Mouse (Mus musculus) urinary bladder, postnatal 14 days (tissue): ENCODE results near the gene Gm13889.
A peak's percentile ranks its signal among the peaks of the same experiment; 100 is the strongest.

ENCODE experiments used
- DNase-seq: peaks from one replicate; pipeline ENCODE4 v3.0.0; 2021; ENCODE audit warnings: low spot score

The Gm13889 gene

DNA sequence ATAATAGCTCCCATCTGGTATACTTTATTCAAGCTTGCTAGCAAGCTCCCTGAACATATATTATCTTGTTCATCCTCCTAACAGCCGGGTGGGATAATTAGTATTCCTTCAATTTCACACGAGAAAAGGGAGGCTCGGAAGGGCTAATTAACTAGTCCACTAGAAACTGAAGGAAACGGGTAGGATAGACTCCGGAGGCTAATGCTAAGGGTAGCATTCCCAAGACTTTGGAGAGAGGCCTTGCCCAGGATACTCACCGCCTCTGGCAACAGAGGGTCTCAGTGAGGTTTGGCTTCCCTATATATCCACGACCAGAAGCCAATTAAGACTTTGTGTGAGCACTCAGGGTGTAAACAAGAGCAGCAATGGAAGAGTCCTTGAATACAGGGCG lies 779 bp upstream of the Gm13889 start:
- DNase-seq = no peak

DNA sequence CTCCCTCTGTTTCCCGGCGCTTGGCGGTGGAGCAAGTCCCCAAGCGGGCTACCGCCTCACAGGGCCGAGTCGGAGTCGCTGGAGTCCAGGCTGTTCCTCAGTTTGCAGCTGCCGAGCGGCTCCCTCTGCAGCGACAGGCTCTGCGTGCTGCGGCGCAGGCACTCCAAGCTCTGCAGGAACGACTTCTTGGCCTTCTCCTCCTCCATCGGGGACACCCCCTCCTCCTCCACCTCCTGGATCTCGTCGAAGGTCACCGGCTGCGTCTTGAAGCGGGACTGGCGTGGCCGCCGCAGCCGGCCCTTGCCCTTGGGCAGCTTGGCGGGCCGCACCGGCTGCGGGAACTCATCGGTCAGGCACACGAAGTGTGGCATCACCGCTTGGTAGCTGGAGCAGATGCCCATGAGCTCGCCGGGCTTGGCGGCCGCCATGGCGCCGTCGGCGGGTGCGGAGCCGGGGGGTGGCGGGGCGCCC lies 635 bp downstream of the Gm13889 start:
- DNase-seq = peak; percentile 47

DNA sequence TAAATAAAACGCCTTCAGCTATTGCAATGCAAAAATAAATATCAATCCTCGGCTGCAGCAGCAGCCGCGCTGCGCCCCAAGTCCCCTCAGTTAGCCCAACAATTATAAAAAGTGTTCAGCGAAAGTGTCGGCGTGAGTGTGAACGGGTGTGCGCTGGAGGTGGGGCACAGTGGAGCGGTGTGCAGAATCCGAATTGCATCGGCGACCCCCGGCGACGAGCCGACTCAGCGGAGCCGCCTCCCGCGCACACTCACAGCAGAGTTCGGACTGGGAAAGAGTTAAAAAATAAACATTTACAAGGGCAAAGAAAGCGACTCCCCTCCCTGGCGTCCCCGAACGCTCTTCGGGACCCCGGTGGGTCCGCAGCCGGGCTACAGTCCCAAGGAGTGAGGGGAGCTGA lies 1.1 kb downstream of the Gm13889 start:
- no peak for DNase-seq

DNA sequence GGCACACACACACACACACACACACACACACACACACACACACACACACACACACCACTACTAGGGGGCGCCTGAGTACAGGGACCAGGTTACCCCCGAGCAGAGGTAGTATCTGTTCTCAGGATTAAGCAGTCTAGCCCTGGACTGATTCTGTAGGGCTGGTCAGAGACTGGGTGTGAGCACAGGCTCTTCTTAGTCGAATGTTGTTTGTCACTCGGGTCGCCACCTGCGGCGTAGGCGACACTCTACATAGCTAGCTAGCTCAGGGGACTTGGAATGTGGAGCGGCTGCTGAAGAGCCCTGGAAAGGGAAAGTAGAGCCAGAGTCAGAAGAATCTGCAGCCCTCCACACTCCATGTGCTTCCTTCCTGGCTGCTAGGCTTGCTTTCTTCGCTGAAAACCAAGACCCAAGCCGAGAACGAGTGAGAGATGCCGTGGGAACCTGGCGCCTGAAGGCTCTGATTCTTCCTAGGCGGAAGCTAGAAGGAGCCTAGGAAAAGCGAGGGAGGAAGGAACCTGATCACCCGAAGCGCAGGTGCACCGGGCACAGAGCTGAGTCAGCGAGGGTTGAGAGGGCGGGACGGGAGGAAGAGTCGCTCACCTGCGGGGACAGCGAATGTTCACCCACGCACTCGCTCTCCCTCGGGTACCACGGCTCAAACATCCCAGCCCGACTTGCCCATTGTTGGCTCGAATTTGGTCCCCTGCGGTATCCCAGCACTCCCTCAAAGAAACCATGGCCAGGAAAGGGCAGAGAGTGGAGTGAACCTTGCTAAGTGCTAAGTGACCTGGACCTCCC lies 2.0 kb downstream of the Gm13889 start:
- no peak for DNase-seq

DNA sequence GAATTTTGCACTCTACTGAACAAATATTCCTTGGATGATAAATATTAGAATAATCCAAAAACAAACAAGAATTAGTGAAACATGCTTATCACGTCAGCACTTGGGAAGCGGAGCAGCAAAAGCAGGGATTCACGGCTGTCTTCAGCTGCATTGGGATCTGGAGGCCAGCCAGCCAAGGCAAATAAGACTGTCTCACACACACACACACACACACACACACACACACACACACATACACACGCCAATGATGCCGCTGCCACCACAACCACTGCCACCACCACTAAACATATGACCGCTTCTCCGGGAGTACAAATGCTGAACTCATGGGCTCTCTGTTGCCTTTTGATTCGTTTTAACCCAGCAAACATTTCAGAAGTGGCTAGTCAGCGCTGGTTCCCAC lies 3.3 kb downstream of the Gm13889 start:
- DNase-seq = no peak

DNA sequence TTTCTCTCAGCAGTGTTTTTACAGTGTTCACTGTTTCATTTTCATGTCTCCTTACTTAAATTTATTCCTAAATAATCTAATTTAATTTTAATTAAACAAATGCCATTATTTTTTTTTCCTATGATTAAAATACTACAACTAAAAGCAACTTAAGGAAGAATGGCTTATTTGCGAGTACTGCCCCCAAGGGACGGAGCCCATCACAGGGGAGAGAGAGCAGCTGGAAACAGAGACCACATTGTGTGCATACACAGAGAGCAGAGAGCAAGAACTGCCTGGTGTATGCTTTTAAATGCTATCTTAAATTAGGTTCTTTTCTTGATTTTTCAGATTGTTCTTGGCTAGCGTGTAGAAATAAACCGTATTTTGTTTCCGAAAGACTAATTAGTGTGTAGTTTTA lies 10.0 kb downstream of the Gm13889 start:
- no peak for DNase-seq

DNA sequence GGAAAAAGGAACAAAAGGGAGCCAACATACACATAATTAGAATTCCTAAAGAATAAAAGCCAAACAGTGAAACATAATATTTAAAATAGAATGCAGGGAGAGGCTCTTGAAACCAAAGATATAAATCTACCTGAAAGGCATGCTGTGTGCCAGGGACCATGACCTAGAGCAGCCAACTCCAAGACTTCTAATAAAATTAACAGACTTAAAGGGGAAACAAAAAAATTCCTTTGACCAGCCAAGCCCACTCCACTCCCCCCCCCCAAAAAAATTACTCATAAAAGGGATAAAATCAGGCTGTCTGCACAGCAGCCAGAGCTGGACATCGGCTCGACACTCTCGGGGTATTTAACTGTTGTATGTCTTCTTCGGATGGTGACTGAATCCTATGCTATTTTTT lies 12.1 kb downstream of the Gm13889 start:
- DNase-seq = no peak

DNA sequence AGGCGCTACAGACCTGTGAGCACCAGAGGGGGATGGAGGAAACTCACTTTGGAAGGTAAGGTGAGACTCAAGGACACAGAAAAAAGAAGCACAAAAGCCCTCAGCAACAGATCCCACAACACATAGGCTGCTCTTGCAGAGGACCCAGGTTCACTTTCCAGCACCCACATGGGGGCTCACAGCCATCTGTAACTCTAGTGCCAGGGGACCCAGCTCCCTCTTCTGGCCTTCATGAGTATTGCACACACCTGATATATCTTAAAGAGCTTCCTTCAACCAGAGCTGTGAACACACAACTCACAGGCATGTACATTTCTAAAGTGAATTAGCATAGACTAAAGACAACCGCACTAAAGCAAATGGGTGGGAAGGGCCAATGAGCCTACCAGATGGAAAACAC lies 12.9 kb downstream of the Gm13889 start:
- no peak for DNase-seq

DNA sequence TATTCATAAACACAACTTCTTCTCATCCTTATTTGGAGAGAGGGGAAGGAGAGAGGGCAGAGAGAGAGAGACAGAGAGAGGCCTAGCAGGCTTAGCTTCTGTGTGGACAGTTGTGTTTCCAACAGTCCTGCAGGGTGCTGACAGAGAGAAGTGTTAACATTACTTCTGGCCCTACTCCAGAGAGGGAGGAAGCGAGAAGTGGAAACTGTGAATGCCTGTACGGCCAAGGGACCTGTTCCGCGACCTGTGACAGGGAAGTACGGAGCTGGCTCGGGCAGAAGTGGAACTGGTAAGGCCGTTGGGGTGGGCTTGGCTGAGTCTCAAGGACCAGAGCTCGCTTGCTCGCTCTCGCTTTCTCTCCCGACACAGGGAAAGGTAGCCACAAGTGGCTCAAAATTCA lies 15.3 kb downstream of the Gm13889 start:
- DNase-seq = peak; percentile 16

DNA sequence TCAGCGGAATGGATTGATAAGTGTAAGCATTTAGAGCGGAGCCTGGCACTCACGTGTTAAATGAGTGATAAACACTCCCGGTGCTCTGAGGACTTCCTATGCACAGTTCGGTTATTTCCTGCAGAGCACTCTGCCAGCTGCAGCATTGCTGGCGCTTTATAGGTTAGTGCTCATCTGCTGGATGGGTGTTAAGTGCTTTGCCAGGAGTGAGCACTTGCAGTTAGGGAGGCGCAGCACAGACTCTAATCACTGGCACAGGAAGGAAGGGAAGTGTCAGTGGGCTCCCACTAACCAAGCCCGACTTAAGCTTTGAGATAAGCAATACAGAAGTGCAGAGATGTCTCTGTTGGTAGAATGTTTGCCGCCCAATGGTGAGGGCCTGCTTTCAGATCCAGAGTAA lies 18.5 kb downstream of the Gm13889 start:
- DNase-seq = no peak

DNA sequence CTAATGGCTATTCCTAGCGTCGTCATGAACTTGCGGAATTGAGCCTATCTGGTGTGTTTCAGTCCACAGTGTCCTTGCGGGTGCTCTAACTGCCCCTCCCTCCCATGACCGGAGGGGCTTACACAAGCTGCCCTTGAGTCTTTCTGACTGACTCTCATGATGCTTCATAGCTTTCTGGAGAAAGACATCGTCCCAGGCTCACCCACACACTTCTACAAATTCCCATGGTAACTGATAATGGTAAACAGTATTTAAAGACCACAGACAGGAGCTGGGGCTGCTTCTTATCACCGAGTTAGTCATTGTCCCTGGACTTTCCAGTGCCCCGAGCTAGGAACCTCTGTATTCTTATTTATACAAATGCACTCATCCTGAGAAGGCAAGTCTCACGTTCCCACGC lies 28.1 kb downstream of the Gm13889 start:
- DNase-seq = no peak

DNA sequence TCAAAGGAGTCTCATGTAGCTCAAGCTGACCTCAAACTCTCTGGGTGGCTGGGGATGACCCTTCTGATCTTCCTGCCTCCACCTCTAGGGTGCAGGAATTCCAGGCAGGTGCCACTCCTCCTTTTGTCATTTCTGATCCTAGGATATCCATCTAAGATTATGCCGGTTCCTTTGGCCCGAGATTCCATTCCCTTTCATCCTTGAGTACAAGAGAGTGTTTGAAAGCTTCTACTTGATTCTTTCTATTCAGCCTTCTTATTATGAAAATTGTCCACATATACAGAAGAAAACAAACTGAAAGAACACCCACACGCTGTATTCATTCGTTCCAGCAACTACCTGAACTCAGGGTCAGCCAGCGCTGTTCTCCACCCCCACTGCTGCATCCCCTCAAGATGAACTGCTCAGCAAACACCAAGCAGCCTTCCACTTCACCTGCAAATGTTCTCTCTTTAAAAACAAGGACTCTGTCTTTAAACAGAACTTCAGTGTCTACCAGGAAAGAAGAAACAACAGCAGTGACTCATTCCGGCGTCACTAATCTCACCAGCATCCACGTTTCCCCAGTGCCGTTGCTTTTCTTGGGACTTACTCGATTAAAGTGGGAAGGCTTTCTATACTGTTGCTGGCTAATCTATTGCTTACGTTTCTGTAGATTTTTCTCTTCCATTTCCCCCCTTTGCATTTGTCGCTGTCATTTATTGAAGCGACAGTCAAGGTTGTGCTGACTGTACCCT lies 29.1 kb downstream of the Gm13889 start:
- no peak for DNase-seq

DNA sequence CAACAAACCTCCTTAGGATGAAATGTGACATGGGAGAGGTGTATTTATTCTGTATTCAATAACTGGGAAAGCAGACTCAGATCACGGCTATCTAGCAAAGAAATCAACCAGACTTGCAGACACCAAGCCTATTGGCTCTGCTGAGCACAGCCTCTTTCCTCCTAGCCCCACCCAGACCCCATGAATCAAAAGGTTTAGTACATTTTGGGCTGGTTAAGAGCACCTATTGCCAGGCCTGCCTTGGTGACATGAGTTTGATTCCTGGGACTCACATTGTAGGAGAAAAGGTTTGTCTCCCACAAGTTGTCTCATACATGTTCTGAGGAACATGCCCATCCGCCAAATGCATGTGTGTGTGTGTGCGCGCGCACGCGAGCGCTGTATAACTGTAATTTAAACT lies 30.9 kb downstream of the Gm13889 start:
- no peak for DNase-seq

DNA sequence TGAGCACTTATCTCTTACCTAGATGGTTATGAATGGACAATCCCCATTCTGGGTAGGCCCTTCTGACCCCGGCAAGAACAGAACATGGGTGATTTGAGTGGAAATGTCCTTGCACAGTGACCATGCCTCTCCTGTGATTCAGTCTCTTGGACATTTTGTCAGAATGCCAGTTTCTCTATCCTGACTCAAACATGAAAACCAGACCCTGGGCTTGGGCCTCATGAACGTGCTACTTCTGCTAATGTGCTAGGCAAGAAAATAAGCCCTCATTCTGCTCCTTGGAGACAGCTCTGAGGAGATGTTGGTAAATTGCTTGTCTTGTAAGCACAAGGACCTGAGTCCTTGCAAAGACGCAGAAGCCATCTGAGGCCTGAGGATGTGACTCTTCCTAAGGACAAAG lies 37.9 kb downstream of the Gm13889 start:
- DNase-seq = no peak

DNA sequence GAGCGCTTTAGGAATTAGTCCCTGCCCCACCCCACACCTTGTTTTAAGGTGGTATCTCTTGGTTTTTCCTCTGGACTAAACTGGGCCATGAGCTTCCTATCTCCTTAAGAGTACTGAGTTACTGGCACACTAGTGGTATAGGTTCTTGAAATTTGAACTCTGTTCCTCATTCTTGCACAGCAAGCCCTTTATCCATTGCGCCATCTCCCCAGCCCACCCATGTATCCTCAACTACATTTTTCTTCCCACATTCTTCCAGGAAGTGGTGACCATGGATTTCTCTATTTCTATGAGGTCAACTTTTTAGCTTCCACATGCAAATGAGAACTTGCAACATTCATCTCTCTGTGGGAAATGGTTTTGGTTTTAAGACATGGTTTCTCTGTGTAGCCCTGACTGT lies 43.4 kb downstream of the Gm13889 start:
- DNase-seq = no peak

DNA sequence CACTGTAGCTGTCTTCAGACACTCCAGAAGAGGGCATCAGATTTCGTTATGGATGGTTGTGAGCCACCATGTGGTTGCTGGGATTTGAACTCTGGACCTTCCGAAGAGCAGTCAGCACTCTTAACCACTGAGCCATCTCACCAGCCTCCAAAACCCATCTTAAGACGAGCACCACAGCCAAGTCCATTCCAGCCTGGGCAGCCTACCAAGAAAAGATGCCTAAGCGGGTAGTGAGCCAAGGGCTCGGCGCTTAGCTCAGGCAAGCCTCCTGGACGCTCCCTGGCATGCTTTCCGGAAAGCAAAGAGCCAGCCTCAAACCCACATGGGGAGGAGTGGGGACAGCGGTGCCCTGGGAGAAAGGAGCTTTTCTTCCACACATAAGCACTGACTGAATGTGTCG lies 45.1 kb downstream of the Gm13889 start:
- peak; percentile 29 for DNase-seq

DNA sequence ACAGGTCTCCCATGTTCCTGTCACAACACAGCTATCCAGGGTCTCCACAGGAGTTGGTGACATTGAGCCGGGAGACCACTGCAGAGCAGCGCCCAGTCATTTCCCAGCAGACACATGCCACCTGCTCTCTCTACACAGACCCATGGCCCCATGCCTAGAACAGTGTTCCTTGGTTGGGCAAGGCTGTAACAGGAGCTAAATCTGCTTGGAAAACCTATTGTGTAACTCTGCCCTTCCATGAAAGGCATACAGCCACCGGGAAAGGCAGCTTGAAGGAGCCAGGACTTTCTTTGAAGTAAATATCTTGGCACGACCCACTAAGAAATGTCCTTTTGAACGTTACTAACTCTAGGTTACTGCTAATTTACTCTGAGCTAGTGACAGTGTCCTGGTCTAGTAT lies 47.3 kb downstream of the Gm13889 start:
- DNase-seq = no peak

DNA sequence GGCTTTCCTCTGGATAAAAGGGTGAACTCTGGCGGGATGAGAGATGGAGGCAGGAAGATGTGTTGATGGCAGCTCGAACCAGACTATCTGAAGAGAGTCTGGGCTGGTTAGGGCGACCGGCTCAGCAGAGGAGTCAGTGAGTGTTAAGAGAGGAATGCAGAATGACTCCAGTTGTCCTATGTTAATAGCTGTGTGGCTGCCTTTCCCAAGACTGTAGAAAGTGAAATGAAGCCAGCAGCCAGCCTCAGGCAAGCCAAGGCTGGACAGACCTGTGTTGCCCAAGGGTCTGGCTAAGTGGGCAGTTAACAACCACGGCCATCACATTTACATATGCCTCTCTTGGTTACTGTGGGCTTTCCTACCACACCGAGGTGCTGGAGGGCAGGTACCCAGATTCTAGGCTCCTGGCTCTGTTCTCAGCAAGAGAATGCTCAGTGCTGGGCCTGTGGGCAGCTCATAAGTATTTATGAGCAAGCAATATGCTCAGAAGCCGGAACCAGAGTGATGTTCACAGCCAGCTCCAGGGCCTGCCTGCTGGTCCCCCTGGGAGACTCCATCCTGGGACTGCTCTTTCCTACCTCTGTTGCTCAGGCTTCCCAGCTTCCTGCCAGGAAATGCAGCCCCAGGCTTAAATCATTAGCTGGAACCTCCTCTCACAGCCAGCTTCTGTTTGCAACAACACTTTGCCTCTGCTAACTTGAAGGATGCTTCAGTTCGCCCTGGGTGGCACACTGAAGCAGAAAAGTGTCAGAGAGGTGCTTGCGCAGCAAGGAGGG lies 49.3 kb downstream of the Gm13889 start:
- no peak for DNase-seq

DNA sequence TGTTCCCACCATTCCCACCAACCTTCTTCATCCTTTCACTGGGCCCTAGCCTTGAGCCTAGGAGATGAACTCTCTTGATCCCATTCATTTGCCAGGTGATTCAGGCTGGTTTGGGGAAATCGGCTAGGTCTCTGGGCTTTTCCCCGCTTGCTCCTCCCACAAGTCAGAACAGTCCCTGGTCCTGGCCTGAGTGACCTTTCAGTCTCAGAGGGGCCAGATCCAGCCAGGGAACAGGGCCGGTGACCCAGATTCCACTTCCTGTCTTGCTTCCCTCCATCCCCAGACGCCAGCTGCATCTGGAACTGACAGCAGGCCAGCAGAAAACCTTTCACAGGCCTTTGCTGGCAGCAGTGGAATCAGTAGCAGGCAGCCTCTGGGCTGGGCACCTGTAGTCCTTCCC lies 50.7 kb downstream of the Gm13889 start:
- no peak for DNase-seq
